Mouse (Mus musculus): ENCODE results near the gene Herc2. TPM values are rescaled to one million over a fixed set of nuclear protein-coding genes. Genes with fewer than 3 reads are reported as not detected.

Gene Herc2
- polyA plus RNA-seq, 1 experiment from 2014 or later: 25.4 TPM

DNA sequence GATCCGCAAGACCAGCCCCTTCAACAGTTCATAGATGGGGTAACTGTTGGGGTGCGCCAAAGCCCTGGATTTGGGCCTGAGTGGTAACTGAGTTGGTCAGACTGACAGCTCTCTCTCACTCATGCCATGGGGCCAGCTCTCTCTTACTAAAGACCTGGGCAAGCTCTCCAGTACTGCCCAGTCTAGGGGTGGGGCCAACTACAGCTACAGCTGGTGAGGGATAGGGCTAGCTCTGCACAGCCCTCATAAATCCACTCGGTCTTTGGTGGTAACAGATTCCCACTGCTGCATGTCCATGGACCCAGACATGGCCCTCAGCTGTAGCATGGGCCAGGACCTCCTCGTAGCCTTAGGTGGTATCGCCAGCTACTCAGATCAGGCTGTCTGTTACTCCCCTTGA lies 41.4 kb downstream of the Herc2 start:
- Histone ChIP-seq H3K27me3 (replicated peaks; ENCODE audit: control insufficient read depth, insufficient read depth, low read length) (no peaks in the 10 kb centered on the region), H3K4me1 (replicated peaks; ENCODE audit: control insufficient read depth, insufficient read depth, low read length) (no peaks in the 10 kb centered on the region), H3K27ac (ENCODE audit: low read depth) (no peak overlapping the region), H3K9me3 (ENCODE audit: control insufficient read depth, low read length) (no peaks in the 10 kb centered on the region), H3K4me2 (ENCODE audit: low read length) (no peak overlapping the region), H3K36me3 (ENCODE audit: control insufficient read depth, insufficient read depth, low read length) (peaks cover 87% of the 10 kb centered on the region), H3K9ac (ENCODE audit: low read length) (no peak overlapping the region), H3K4me3 (ENCODE audit: low read depth, low read length) (no peak overlapping the region)
- ATAC-seq (replicated peaks; ENCODE audit: low FRiP score, low TSS enrichment, low read depth) (no peak), DNase-seq (ENCODE audit: low spot score) (no peak)
- 92% methylated on average over 5 of the region's 5 CpGs for WGBS

DNA sequence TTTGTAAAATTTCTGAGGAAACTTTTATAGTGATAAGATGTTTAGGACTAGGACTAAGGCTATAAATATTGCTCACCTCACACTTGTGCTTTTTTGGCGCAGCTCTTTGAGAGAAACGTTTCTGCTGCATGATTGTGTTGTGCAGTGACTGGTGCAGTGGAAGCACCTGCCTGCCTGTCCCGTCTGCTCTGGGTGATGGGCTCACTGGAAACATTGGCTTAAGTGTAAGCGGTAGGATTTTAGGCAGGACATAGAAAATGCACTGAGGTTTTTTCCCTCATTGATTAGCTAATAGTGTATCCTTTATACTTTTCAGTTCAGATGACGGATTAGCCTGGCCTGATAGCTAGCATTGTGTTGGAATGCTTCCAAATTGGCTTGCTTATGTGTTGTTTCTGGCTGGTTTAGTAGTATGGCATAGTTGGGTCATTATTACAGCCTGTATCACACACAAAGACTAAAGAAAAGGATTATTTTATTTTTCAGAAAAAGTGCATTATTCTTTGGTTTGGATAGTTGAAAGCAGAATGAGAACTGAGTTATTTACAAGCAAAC lies 52.4 kb downstream of the Herc2 start:
- Histone ChIP-seq H3K27me3 (replicated peaks; ENCODE audit: control insufficient read depth, insufficient read depth, low read length) (no peaks in the 10 kb centered on the region), H3K9me3 (ENCODE audit: control insufficient read depth, low read length) (no peaks in the 10 kb centered on the region), H3K4me1 (replicated peaks; ENCODE audit: control insufficient read depth, insufficient read depth, low read length) (no peaks in the 10 kb centered on the region), H3K4me2 (ENCODE audit: low read length) (no peak overlapping the region), H3K36me3 (ENCODE audit: control insufficient read depth, insufficient read depth, low read length) (peaks cover 70% of the 10 kb centered on the region), H3K9ac (ENCODE audit: low read length) (no peak overlapping the region), H3K27ac (ENCODE audit: low read depth) (no peak overlapping the region), H3K4me3 (ENCODE audit: low read depth, low read length) (no peak overlapping the region)
- WGBS: 79% methylated on average over 5 of the region's 5 CpGs
- no peak for DNase-seq (ENCODE audit: low spot score)
- no peak for ATAC-seq (replicated peaks; ENCODE audit: low FRiP score, low TSS enrichment, low read depth)

DNA sequence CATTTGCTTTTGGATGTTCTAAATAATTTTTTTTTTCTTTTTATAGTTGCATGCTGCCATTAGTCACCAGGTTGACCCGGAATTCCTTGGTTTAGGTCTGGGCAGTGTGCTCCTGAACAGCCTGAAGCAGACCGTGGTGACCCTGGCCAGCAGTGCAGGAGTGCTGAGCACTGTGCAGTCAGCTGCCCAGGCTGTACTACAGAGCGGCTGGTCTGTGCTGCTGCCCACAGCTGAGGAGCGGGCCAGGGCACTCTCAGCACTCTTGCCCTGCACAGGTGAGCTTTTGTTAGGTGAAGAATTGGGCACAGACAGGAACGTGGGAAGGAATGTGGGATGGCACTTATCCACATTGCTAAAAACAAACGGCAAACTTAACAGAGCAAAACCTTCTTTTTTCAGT lies 63.0 kb downstream of the Herc2 start:
- DNase-seq (ENCODE audit: low spot score) (no peak), ATAC-seq (replicated peaks; ENCODE audit: low FRiP score, low TSS enrichment, low read depth) (no peak)
- H3K9ac ChIP-seq (ENCODE audit: low read length): no peak overlapping the region
- H3K27me3 ChIP-seq (replicated peaks; ENCODE audit: control insufficient read depth, insufficient read depth, low read length): no peaks in the 10 kb centered on the region
- H3K27ac ChIP-seq (ENCODE audit: low read depth): no peak overlapping the region
- 92% methylated on average over 6 of the region's 6 CpGs for WGBS
- peaks cover 37% of the 10 kb centered on the region for H3K36me3 ChIP-seq (ENCODE audit: control insufficient read depth, insufficient read depth, low read length)
- H3K4me1 ChIP-seq (replicated peaks; ENCODE audit: control insufficient read depth, insufficient read depth, low read length): no peaks in the 10 kb centered on the region
- H3K9me3 ChIP-seq (ENCODE audit: control insufficient read depth, low read length): no peaks in the 10 kb centered on the region
- no peak overlapping the region for H3K4me3 ChIP-seq (ENCODE audit: low read depth, low read length)
- H3K4me2 ChIP-seq (ENCODE audit: low read length): no peak overlapping the region

DNA sequence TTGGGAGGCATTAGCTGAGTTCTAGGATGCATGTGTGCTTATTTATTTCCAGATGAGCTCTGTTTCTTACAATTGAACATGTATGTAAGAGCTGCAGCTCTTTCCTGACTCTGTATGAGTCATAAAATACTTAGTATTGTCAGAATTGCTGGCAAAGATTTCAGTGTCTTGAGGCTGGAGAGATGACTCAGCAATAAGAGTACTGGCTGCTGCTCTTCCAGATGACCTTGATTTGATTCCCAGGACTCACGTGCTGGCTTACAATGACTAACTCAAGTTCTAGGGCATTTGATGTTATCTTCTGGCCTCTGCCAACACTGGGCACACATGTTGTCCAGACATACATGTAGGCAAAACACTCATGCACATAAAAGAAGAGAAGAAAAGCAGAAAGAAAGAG lies 64.2 kb downstream of the Herc2 start:
- Histone ChIP-seq H3K9me3 (ENCODE audit: control insufficient read depth, low read length) (no peaks in the 10 kb centered on the region), H3K27ac (ENCODE audit: low read depth) (no peak overlapping the region), H3K9ac (ENCODE audit: low read length) (no peak overlapping the region), H3K36me3 (ENCODE audit: control insufficient read depth, insufficient read depth, low read length) (peaks cover 29% of the 10 kb centered on the region), H3K4me1 (replicated peaks; ENCODE audit: control insufficient read depth, insufficient read depth, low read length) (no peaks in the 10 kb centered on the region), H3K4me3 (ENCODE audit: low read depth, low read length) (no peak overlapping the region), H3K27me3 (replicated peaks; ENCODE audit: control insufficient read depth, insufficient read depth, low read length) (no peaks in the 10 kb centered on the region), H3K4me2 (ENCODE audit: low read length) (no peak overlapping the region)
- ATAC-seq (replicated peaks; ENCODE audit: low FRiP score, low TSS enrichment, low read depth) (no peak), DNase-seq (ENCODE audit: low spot score) (no peak)
- 65% methylated on average over 1 of the region's 1 CpGs for WGBS

DNA sequence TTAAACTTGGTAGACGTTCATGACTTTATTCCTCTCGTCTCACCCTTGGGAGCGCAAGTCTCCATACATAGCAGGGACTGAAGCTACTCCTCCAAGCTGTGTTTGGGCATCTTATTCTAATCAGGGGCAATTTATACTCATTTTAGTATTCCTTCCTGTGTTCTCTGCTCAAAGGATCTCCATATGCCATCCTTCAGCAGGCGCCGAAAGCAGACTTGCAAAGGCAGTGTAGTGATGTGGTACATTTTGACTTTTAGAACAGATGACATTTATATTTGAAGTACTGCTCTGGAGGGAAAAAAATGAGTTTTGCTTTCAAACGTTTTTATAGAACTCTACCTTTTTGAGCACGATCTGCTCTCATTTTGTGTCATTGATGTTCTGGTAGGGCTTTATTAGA lies 71.0 kb downstream of the Herc2 start:
- peaks cover 38% of the 10 kb centered on the region for H3K36me3 ChIP-seq (ENCODE audit: control insufficient read depth, insufficient read depth, low read length)
- no peak overlapping the region for H3K27ac ChIP-seq (ENCODE audit: low read depth)
- no peak overlapping the region for H3K4me3 ChIP-seq (ENCODE audit: low read depth, low read length)
- 81% methylated on average over 7 of the region's 7 CpGs for WGBS
- no peaks in the 10 kb centered on the region for H3K9me3 ChIP-seq (ENCODE audit: control insufficient read depth, low read length)
- no peak overlapping the region for H3K9ac ChIP-seq (ENCODE audit: low read length)
- no peak for ATAC-seq (replicated peaks; ENCODE audit: low FRiP score, low TSS enrichment, low read depth)
- H3K4me1 ChIP-seq (replicated peaks; ENCODE audit: control insufficient read depth, insufficient read depth, low read length): no peaks in the 10 kb centered on the region
- no peak for DNase-seq (ENCODE audit: low spot score)
- H3K27me3 ChIP-seq (replicated peaks; ENCODE audit: control insufficient read depth, insufficient read depth, low read length): no peaks in the 10 kb centered on the region
- no peak overlapping the region for H3K4me2 ChIP-seq (ENCODE audit: low read length)

DNA sequence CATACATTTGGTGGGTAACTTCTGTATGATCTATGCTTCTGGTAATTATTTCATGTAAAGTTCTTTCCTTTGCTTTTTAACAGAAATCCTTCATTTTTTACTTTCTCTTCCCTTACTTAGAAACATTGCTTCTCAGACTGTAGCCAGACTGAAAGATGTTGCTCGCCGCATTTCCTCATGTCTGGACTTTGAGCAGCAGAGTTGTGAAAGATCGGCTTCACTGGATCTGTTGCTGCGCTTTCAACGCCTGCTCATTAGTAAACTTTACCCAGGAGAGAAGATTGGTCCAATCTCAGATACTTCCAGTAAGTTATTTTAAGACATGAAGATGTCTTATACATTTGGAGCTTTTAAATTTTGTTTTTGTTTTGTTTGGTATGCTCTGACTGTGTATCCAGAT lies 71.4 kb downstream of the Herc2 start:
- Histone ChIP-seq H3K4me3 (ENCODE audit: low read depth, low read length) (no peak overlapping the region), H3K36me3 (ENCODE audit: control insufficient read depth, insufficient read depth, low read length) (peaks cover 40% of the 10 kb centered on the region), H3K9me3 (ENCODE audit: control insufficient read depth, low read length) (no peaks in the 10 kb centered on the region), H3K4me2 (ENCODE audit: low read length) (no peak overlapping the region), H3K9ac (ENCODE audit: low read length) (no peak overlapping the region), H3K4me1 (replicated peaks; ENCODE audit: control insufficient read depth, insufficient read depth, low read length) (no peaks in the 10 kb centered on the region), H3K27me3 (replicated peaks; ENCODE audit: control insufficient read depth, insufficient read depth, low read length) (no peaks in the 10 kb centered on the region), H3K27ac (ENCODE audit: low read depth) (no peak overlapping the region)
- ATAC-seq (replicated peaks; ENCODE audit: low FRiP score, low TSS enrichment, low read depth): no peak
- WGBS: 97% methylated on average over 5 of the region's 5 CpGs
- DNase-seq (ENCODE audit: low spot score): no peak

DNA sequence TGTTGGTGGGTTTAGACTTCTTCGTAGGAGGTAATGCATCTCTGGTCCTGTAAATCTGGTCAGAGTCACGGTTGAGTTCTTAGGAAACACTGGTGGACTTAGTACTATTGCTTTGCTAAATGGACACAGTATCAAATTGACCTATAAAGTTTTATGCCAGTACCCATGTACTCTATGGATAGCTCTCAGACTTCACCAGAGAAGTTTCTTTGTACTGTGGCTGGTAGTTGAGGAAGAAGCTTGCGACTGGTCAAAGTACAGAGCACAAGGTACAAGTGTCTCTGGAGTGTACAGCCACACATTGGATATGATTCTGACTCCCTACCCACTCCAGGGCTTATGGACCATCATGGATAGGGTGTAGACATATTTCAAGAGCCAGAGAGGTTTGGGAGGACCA lies 78.1 kb downstream of the Herc2 start:
- DNase-seq (ENCODE audit: low spot score) (no peak), ATAC-seq (replicated peaks; ENCODE audit: low FRiP score, low TSS enrichment, low read depth) (no peak)
- Histone ChIP-seq H3K36me3 (ENCODE audit: control insufficient read depth, insufficient read depth, low read length) (peaks cover 64% of the 10 kb centered on the region), H3K4me1 (replicated peaks; ENCODE audit: control insufficient read depth, insufficient read depth, low read length) (no peaks in the 10 kb centered on the region), H3K27ac (ENCODE audit: low read depth) (no peak overlapping the region), H3K4me3 (ENCODE audit: low read depth, low read length) (no peak overlapping the region), H3K9ac (ENCODE audit: low read length) (no peak overlapping the region), H3K27me3 (replicated peaks; ENCODE audit: control insufficient read depth, insufficient read depth, low read length) (no peaks in the 10 kb centered on the region), H3K4me2 (ENCODE audit: low read length) (no peak overlapping the region), H3K9me3 (ENCODE audit: control insufficient read depth, low read length) (no peaks in the 10 kb centered on the region)
- 95% methylated on average over 3 of the region's 3 CpGs for WGBS

DNA sequence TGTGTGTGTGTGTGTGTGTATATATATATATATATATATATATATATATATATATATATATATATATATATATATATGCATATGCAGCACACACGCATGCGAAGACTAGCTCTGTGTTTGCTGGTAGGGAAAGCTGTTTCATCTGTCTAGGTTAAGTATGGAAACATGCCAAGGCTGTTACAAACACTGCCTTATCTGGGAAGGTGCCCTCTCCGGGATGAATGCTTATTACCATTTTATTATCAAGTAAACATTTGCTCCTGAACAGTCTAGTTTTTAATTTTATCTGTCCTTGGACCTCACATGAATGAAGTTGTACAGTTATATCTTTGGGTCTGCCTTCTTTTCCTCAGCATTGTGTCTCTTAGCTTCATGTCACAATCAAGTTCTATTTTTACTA lies 79.6 kb downstream of the Herc2 start:
- no peak overlapping the region for H3K4me3 ChIP-seq (ENCODE audit: low read depth, low read length)
- H3K27me3 ChIP-seq (replicated peaks; ENCODE audit: control insufficient read depth, insufficient read depth, low read length): no peaks in the 10 kb centered on the region
- no peak for ATAC-seq (replicated peaks; ENCODE audit: low FRiP score, low TSS enrichment, low read depth)
- H3K4me2 ChIP-seq (ENCODE audit: low read length): no peak overlapping the region
- H3K4me1 ChIP-seq (replicated peaks; ENCODE audit: control insufficient read depth, insufficient read depth, low read length): no peaks in the 10 kb centered on the region
- DNase-seq (ENCODE audit: low spot score): no peak
- no peak overlapping the region for H3K9ac ChIP-seq (ENCODE audit: low read length)
- WGBS: 84% methylated on average over 3 of the region's 3 CpGs
- H3K27ac ChIP-seq (ENCODE audit: low read depth): no peak overlapping the region
- no peaks in the 10 kb centered on the region for H3K9me3 ChIP-seq (ENCODE audit: control insufficient read depth, low read length)
- peaks cover 65% of the 10 kb centered on the region for H3K36me3 ChIP-seq (ENCODE audit: control insufficient read depth, insufficient read depth, low read length)

DNA sequence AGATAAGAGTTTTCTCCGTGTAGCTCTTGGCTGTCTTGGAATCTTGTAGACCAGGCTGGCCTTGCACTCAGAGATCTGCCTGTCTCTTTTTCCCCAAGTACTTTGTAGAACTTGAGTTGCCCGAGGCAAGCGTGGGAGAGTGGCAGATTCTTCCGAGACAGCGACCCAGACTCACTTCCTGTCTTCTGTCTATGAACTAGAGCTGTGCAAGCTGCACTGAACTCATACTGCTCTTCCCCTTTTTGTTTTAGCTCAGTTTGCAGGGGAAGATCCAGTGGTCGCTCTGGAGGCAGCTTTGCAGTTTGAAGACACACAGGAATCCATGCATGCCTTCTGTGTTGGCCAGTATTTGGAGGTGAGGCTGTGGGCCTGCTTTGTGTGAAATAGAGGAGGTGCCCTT lies 81.6 kb downstream of the Herc2 start:
- no peaks in the 10 kb centered on the region for H3K9me3 ChIP-seq (ENCODE audit: control insufficient read depth, low read length)
- H3K4me2 ChIP-seq (ENCODE audit: low read length): no peak overlapping the region
- 75% methylated on average over 6 of the region's 6 CpGs for WGBS
- peaks cover 71% of the 10 kb centered on the region for H3K36me3 ChIP-seq (ENCODE audit: control insufficient read depth, insufficient read depth, low read length)
- H3K9ac ChIP-seq (ENCODE audit: low read length): no peak overlapping the region
- H3K27me3 ChIP-seq (replicated peaks; ENCODE audit: control insufficient read depth, insufficient read depth, low read length): no peaks in the 10 kb centered on the region
- no peak overlapping the region for H3K27ac ChIP-seq (ENCODE audit: low read depth)
- no peaks in the 10 kb centered on the region for H3K4me1 ChIP-seq (replicated peaks; ENCODE audit: control insufficient read depth, insufficient read depth, low read length)
- DNase-seq (ENCODE audit: low spot score): no peak
- ATAC-seq (replicated peaks; ENCODE audit: low FRiP score, low TSS enrichment, low read depth): no peak
- H3K4me3 ChIP-seq (ENCODE audit: low read depth, low read length): no peak overlapping the region

All from intestine, embryonic 14.5 days (tissue).